ENCODE assay signal across 9 mouse cellular contexts in the genomic region with DNA sequence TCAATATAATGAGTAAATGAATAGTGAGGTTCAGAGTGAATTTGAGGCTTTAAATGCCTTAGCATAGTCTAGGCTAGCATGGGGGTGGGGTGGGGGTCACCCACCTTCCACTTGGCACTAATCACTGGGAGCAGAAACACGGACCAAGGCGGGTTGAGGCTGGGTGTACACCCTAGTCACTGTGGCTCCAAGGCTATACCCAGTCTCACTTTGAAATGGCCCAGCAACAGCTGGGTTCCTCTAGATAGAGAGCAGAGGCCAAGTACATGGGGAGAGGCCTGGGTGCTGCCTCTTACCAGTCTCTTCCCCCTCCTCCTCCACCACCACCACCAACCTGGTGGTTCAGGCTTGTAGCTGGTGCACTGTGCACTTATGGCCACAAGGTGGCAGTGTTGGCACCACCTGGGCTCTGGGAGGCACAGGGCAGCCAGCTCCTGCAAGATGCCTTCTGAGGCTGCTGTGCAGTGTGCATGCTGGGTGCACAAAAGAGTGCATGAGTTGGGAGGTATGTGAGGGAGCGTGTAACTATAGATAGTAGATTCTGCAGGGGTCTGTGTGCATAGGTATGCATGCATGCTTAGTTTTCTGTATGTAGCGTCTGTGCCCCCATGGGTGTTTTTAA.
A peak's percentile ranks its signal among the peaks of the same experiment; 100 is the strongest.
DNase-seq lines count a peak whose midpoint lies in the region; ATAC-seq and TF ChIP-seq lines count a peak whose summit lies in the region.
"Had no signal": no experiment of that assay in that cellular context is flagged by ENCODE, and none has a peak within 500 bp of the region (broad histone marks: within the 10 kb centered on the region; RNA-seq: fewer than 3 reads in every experiment).

No protein-coding gene starts in this region.

- H3K4me2 ChIP-seq in forebrain, embryonic 16.5 days (ENCODE audit: low read length), result no peak overlapping the region
- no peak overlapping the region for H3K4me2 ChIP-seq in lung, embryonic 15.5 days

- peak; percentile 68 for DNase-seq in G1E (ENCODE audit: low spot score)
- peak; percentile 66 for DNase-seq in cerebellum, adult 11-12 months
- DNase-seq in heart, postnatal 36 days, result peak; percentile 76 to 80
- DNase-seq in layer of hippocampus, adult 11-12 months (ENCODE audit: low spot score), result peak; percentile 86
- DNase-seq in ovary, postnatal 14 days (ENCODE audit: low spot score), result peak; percentile 74
- peak; percentile 89 for DNase-seq in thymus, postnatal 0 days (ENCODE audit: low spot score)

- H3K4me3 ChIP-seq in G1E (ENCODE audit: low read depth, low read length), result no peak overlapping the region
- no peak overlapping the region for H3K4me3 ChIP-seq in forebrain, embryonic 16.5 days (replicated peaks; ENCODE audit: low read length)
- no peak overlapping the region for H3K4me3 ChIP-seq in lung, embryonic 15.5 days

- H3K9ac ChIP-seq in forebrain, embryonic 16.5 days (replicated peaks; ENCODE audit: low read depth, low read length), result no peak overlapping the region
- no peak overlapping the region for H3K9ac ChIP-seq in lung, embryonic 15.5 days

- ATAC-seq in G1E (ENCODE audit: extremely low read depth, insufficient number of reproducible peaks, low FRiP score, poor library complexity, severe bottlenecking), result no peak
- peak; percentile 88 for ATAC-seq in forebrain, embryonic 16.5 days
- peak; percentile 47 for ATAC-seq in lung, embryonic 15.5 days (ENCODE audit: borderline replicate concordance, extremely low read depth, low FRiP score, low TSS enrichment)

- intact Hi-C loops in heart, postnatal 36 days (cut with DNase I), result loop anchor here (1.0 to 5.0 kb wide), 3 partner anchors 151 to 666 kb away; no protein-coding TSS in a partner anchor

- 68% methylated on average over 4 of the region's 4 CpGs for WGBS in forebrain, embryonic 16.5 days
- WGBS in lung, embryonic 15.5 days, result 70% methylated on average over 4 of the region's 4 CpGs

- no peaks in the 10 kb centered on the region for H3K9me3 ChIP-seq in G1E (replicated peaks)
- H3K9me3 ChIP-seq in forebrain, embryonic 16.5 days (ENCODE audit: control insufficient read depth, low read length), result 0 out of 2 replicates have a peak, but pooled peaks cover 4% of the 10 kb centered on the region
- H3K9me3 ChIP-seq in lung, embryonic 15.5 days, result no peaks in the 10 kb centered on the region

- peak; percentile 98 for TF ChIP-seq CTCF in G1E (IDR thresholded peaks at IDR 0.05; ENCODE audit: low read depth, low read length)

- no peaks in the 10 kb centered on the region for H3K4me1 ChIP-seq in G1E (ENCODE audit: insufficient read depth, low read depth, low read length)
- H3K4me1 ChIP-seq in forebrain, embryonic 16.5 days (replicated peaks; ENCODE audit: control insufficient read depth, insufficient read depth, low read length), result peaks cover 17% of the 10 kb centered on the region
- H3K4me1 ChIP-seq in lung, embryonic 15.5 days, result no peaks in the 10 kb centered on the region

- H3K36me3 ChIP-seq in G1E (replicated peaks), result no peaks in the 10 kb centered on the region
- no peaks in the 10 kb centered on the region for H3K36me3 ChIP-seq in forebrain, embryonic 16.5 days (ENCODE audit: control insufficient read depth, insufficient read depth)
- H3K36me3 ChIP-seq in lung, embryonic 15.5 days, result no peaks in the 10 kb centered on the region

- peaks cover 15% of the 10 kb centered on the region; the same call in 1 of the 2 replicates for H3K27me3 ChIP-seq in G1E (ENCODE audit: insufficient read depth, low read length)
- no peaks in the 10 kb centered on the region for H3K27me3 ChIP-seq in forebrain, embryonic 16.5 days (replicated peaks; ENCODE audit: control insufficient read depth, insufficient read depth, low read length)
- peaks cover 2% of the 10 kb centered on the region; the same call in 1 of the 2 replicates for H3K27me3 ChIP-seq in lung, embryonic 15.5 days

- peak overlapping the region; percentile 32; the same call in 1 of the 2 replicates for H3K27ac ChIP-seq in forebrain, embryonic 16.5 days (ENCODE audit: low read length)
- no peak overlapping the region for H3K27ac ChIP-seq in lung, embryonic 15.5 days
- H3K27ac ChIP-seq: macrophage had no signal
